Comparison of ENCODE assay signal across 7 mouse cellular contexts in genomic region chr3:32530041-32530440, GRCm38 (mm10). TPM values are rescaled to one million over a fixed set of nuclear protein-coding genes. Genes with fewer than 3 reads are reported as not detected.
DNase-seq lines count a peak whose midpoint lies in the region; ATAC-seq and TF ChIP-seq lines count a peak whose summit lies in the region.

No protein-coding gene starts in this region.

- peaks cover 14% of the 10 kb centered on the region for H3K9me3 ChIP-seq in megakaryocyte, embryonic 14.5 days
- H3K9me3 ChIP-seq in embryonic facial prominence, embryonic 15.5 days (replicated peaks), result no peaks in the 10 kb centered on the region; the same call in 1 of the 2 replicates
- peaks cover 13% of the 10 kb centered on the region for H3K9me3 ChIP-seq in limb, embryonic 12.5 days
- H3K9me3 ChIP-seq in stomach, postnatal 0 days (ENCODE audit: control insufficient read depth, low read length), result no peaks in the 10 kb centered on the region

- peak overlapping the region; percentile 57 for H3K4me2 ChIP-seq in embryonic facial prominence, embryonic 15.5 days (replicated peaks)
- peak overlapping the region; percentile 64 for H3K4me2 ChIP-seq in limb, embryonic 12.5 days
- H3K4me2 ChIP-seq in stomach, postnatal 0 days (replicated peaks; ENCODE audit: low read depth), result peak overlapping the region; percentile 74

- peaks cover 8% of the 10 kb centered on the region; the same call in 1 of the 2 replicates for H3K4me1 ChIP-seq in megakaryocyte, embryonic 14.5 days
- 0 out of 2 replicates have a peak, but pooled peaks cover 3% of the 10 kb centered on the region for H3K4me1 ChIP-seq in embryonic facial prominence, embryonic 15.5 days
- peaks cover 3% of the 10 kb centered on the region; the same call in 1 of the 2 replicates for H3K4me1 ChIP-seq in limb, embryonic 12.5 days (replicated peaks)
- no peaks in the 10 kb centered on the region for H3K4me1 ChIP-seq in stomach, postnatal 0 days (replicated peaks; ENCODE audit: control insufficient read depth, insufficient read depth)

- no peak for TF ChIP-seq EP300 in stomach, postnatal 0 days (optimal IDR thresholded peaks at IDR 0.05)

- DNase-seq in stomach, postnatal 0 days (ENCODE audit: low spot score), result no peak
- no peak for DNase-seq in layer of hippocampus, adult 9-10 months (ENCODE audit: low spot score)
- DNase-seq in right cerebral cortex, adult 18-20 months, result no peak

- no peak for ATAC-seq in megakaryocyte, adult 5-6 weeks (ENCODE audit: poor library complexity, severe bottlenecking)
- no peak for ATAC-seq in embryonic facial prominence, embryonic 15.5 days (ENCODE audit: insufficient number of reproducible peaks, low FRiP score, low TSS enrichment, low read depth)
- no peak for ATAC-seq in limb, embryonic 12.5 days (ENCODE audit: insufficient number of reproducible peaks, insufficient read depth, low FRiP score, low TSS enrichment, low read depth)
- ATAC-seq in stomach, postnatal 0 days (ENCODE audit: low FRiP score, low TSS enrichment), result no peak

- no peaks in the 10 kb centered on the region for H3K27me3 ChIP-seq in megakaryocyte, embryonic 14.5 days (replicated peaks)
- no peaks in the 10 kb centered on the region for H3K27me3 ChIP-seq in embryonic facial prominence, embryonic 15.5 days
- H3K27me3 ChIP-seq in limb, embryonic 12.5 days, result no peaks in the 10 kb centered on the region
- H3K27me3 ChIP-seq in stomach, postnatal 0 days (ENCODE audit: control insufficient read depth, insufficient read depth, low read length), result no peaks in the 10 kb centered on the region

- H3K36me3 ChIP-seq in megakaryocyte, embryonic 14.5 days (replicated peaks; ENCODE audit: low read length), result peaks cover 45% of the 10 kb centered on the region
- H3K36me3 ChIP-seq in embryonic facial prominence, embryonic 15.5 days, result peaks cover 14% of the 10 kb centered on the region
- peaks cover 31% of the 10 kb centered on the region for H3K36me3 ChIP-seq in limb, embryonic 12.5 days
- peaks cover 4% of the 10 kb centered on the region; the same call in 1 of the 2 replicates for H3K36me3 ChIP-seq in stomach, postnatal 0 days (ENCODE audit: control insufficient read depth, insufficient read depth, low read length)

- H3K4me3 ChIP-seq in megakaryocyte, embryonic 14.5 days (replicated peaks), result peak overlapping the region; percentile 96
- peak overlapping the region; percentile 84 for H3K4me3 ChIP-seq in embryonic facial prominence, embryonic 15.5 days (replicated peaks)
- peak overlapping the region; percentile 85 for H3K4me3 ChIP-seq in limb, embryonic 12.5 days (replicated peaks)
- peak overlapping the region; percentile 94 for H3K4me3 ChIP-seq in stomach, postnatal 0 days (ENCODE audit: low read depth, low read length)

- H3K27ac ChIP-seq in embryonic facial prominence, embryonic 15.5 days (replicated peaks), result no peak overlapping the region
- H3K27ac ChIP-seq in limb, embryonic 12.5 days, result no peak overlapping the region
- H3K27ac ChIP-seq in stomach, postnatal 0 days (replicated peaks), result no peak overlapping the region; the same call in 1 of the 2 replicates

- no peak for TF ChIP-seq CTCF in stomach, postnatal 0 days (IDR thresholded peaks at IDR 0.05; ENCODE audit: low read depth)

- peak overlapping the region; percentile 78 for H3K9ac ChIP-seq in embryonic facial prominence, embryonic 15.5 days
- H3K9ac ChIP-seq in limb, embryonic 12.5 days (replicated peaks), result peak overlapping the region; percentile 81
- peak overlapping the region; percentile 87 for H3K9ac ChIP-seq in stomach, postnatal 0 days (ENCODE audit: low read length)

- WGBS in embryonic facial prominence, embryonic 15.5 days, result 9% methylated on average over 5 of the region's 5 CpGs
- 16% methylated on average over 5 of the region's 5 CpGs for WGBS in limb, embryonic 12.5 days
- WGBS in stomach, postnatal 0 days, result 12% methylated on average over 5 of the region's 5 CpGs

RNA-seq across cellular contexts. Expression of gene Mfn1, which starts 0.8 kb away (rescaled TPM):
- 2.7 TPM in 1 of 2 replicates, not detected in the other for polyA plus RNA-seq in megakaryocyte, embryonic 14.5 days (2012; ENCODE audit: insufficient read depth, low replicate concordance)
- 20.3 and 29.8 TPM in 2 replicates for total RNA-seq in megakaryocyte, adult 5-6 weeks (2015)
- 16.9 and 21.4 TPM in 2 replicates for total RNA-seq in megakaryocyte, adult 5-6 weeks (2017)
- 27.2 and 33.8 TPM in 2 replicates for polyA plus RNA-seq in embryonic facial prominence, embryonic 15.5 days (2015; fragmentation: Nextera tagmentation; extraction: Ambion mirVana)
- 42.8 and 44.3 TPM in 2 replicates for polyA plus RNA-seq in limb, embryonic 12.5 days (2016; fragmentation: Nextera tagmentation; extraction: Ambion mirVana)
- polyA plus RNA-seq in stomach, postnatal 0 days (2015; fragmentation: Nextera tagmentation; extraction: Ambion mirVana), result 18.3 and 22.3 TPM in 2 replicates

RNA-seq across cellular contexts. Expression of gene Zfp639, which starts 20.0 kb away (rescaled TPM):
- 2.3 TPM in 1 of 2 replicates, not detected in the other for polyA plus RNA-seq in megakaryocyte, embryonic 14.5 days (2012; ENCODE audit: insufficient read depth, low replicate concordance)
- total RNA-seq in megakaryocyte, adult 5-6 weeks (2015), result 32.8 and 37.5 TPM in 2 replicates
- 36.0 and 39.4 TPM in 2 replicates for total RNA-seq in megakaryocyte, adult 5-6 weeks (2017)
- polyA plus RNA-seq in embryonic facial prominence, embryonic 15.5 days (2015; fragmentation: Nextera tagmentation; extraction: Ambion mirVana), result 35.8 and 43.2 TPM in 2 replicates
- polyA plus RNA-seq in limb, embryonic 12.5 days (2016; fragmentation: Nextera tagmentation; extraction: Ambion mirVana), result 44.8 and 48.3 TPM in 2 replicates
- 23.7 and 23.9 TPM in 2 replicates for polyA plus RNA-seq in stomach, postnatal 0 days (2015; fragmentation: Nextera tagmentation; extraction: Ambion mirVana)

RNA-seq across cellular contexts. Expression of gene Kcnmb3, which starts 38.0 kb away (rescaled TPM):
- polyA plus RNA-seq in megakaryocyte, embryonic 14.5 days (2012; ENCODE audit: insufficient read depth, low replicate concordance), result not detected in 2 replicates
- not detected in 2 replicates for total RNA-seq in megakaryocyte, adult 5-6 weeks (2015)
- not detected in 2 replicates for total RNA-seq in megakaryocyte, adult 5-6 weeks (2017)
- polyA plus RNA-seq in embryonic facial prominence, embryonic 15.5 days (2015; fragmentation: Nextera tagmentation; extraction: Ambion mirVana), result 0.41 and 0.59 TPM in 2 replicates
- 0.20 TPM in 2 replicates for polyA plus RNA-seq in limb, embryonic 12.5 days (2016; fragmentation: Nextera tagmentation; extraction: Ambion mirVana)
- 0.05 TPM in 2 replicates for polyA plus RNA-seq in stomach, postnatal 0 days (2015; fragmentation: Nextera tagmentation; extraction: Ambion mirVana)
